Mouse (Mus musculus): ENCODE results near the gene Sumo2.
"Not testable (repeated sequence)": the region's sequence is repeated elsewhere in the genome, so short reads cannot be mapped to it uniquely, and the experiment has no call there.

The Sumo2 gene

DNA sequence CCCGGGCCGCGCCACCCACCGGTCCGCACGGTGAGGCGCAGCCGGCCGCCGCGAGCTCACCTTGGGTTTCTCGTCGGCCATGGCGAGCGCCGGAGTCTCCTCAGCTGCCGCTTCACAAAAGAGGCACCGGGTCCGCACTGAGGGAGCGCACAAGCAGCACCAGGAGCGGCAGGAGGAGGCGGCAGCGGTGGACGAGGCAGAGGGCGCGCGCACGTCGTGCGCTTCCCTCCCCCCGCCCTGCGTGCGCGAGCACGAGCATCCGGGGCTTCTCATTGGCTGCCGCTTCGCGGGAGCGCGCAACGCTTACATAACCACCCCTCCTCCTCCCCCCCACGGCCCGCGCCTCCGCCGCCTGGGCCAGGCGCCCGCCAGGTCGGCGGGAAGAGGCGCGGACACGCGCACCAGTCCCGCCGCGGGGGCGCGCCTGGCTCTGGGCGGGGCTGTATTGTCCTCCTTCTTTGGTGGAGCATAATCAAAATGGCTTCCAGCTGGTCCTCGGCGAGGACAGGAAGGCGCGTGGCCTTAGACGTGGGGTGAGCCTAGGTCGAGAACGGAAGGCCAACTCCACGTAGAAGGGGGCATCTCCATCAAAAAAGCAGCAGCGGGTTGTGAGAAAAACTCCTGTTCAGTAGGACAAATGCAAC lies at the start of gene Sumo2:
Sumo2 (minus strand) TSS at position 239 of the 644 bp plus-strand sequence.
- DNase-seq: peak; percentile 98

DNA sequence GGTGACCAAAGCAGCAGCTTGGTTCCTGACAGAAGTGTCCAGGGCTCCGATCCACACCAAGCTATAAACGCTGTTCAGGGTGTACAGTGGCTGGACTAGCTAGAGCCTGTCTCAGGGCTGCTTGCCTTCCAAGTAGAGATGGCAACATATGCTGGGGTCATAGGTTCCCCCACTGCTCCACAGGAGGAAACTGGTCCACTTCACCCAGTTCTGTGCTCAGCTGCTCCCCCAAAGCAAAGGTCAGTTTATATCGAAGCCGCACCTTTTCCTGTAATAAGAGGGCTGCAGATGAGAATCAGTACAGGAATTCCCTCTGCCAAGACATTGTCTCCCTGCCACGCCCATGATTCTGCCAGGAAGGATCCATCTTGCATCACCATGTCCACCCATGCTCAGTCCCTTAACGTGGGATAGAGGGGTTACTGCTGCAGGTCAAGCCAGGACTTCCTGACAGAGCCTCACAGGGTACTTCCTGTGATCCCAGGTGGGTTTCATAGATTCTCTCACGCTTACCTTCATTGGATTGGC lies 49.6 kb upstream of the Sumo2 start:
- DNase-seq: peak; percentile 57

DNA sequence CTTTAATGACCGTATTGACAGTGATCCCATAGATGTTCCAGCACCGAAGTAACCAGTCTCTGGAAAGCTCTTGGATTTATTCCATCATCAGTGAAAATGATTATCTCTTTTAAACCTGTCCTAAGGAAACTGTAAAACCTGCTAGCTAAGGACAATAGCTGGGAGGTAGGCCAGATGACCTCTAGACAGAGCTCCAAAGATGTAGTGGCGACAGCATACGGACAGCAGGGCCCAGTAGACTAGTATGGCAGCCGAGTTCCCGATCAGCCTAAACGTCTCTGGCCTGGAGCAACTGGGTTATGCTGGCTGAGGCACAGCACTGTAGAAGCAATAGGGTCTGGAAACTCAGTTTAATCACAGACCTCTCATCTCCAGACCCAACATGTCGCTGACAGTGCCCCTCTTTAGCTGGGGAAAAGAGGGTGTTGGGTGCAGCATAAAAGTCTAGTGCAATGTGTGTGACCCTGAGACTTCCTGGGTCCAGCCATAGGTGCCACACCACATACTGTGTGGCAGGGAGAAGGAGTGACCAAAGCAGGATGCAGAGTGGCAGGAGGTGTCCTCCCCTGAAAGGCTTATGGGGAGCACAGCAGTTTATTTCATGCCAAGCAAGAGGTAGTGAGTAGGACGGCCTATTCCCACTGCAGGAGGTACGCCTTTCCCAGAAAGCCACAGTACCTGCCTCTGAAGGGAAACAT lies 48.4 kb upstream of the Sumo2 start:
- no peak for DNase-seq

DNA sequence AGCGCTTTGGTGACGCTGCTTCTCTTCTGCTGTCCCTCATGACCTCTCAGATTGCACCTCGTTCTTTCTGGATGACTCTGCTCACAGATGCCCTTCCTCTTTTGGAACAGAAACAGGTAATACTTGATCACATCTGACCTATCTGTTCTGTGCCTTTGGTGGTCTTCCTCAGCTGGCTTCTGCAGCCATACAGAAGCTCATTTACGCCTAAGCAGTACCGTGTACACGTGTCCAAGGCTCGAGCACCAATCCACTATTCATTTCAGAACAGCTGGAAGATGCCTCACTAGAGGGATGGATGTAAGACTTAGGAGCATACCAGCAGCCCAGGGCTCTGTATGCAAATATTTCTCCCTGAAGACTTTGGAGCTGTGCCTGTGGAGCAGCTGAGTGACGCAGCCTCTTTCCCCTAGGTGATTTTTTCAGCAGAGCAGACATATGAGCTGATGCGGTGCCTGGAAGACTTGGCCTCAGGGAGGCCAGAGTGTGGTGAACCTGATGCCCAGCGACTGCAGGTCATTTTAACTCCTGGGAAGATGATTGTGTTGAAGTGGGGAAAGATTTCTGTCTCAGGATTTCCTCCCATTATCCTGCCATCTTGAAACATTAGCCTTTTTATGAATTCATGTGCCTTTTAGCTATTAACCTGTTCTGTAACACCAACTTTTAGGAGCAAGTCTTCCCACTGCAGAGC lies 47.0 kb upstream of the Sumo2 start:
- no peak for DNase-seq

DNA sequence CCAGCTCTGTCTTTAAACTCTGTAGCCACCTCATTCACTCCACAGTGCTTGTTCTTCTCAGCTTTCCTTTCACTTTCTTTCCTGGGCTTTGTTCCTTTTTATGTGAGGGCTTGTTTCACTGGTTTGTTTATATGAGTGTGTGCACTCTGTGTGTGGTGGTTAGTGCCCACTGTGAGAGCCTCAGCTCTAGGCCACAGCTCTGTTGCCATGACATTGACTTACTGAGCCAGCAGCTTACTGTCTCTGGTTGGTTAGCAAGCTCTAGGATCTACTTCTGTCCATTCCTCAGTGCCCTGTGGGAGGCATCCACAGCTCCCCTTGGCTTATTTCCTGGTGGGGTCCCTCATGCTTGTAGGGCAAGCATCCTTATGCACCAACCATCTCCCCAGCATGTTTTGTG lies 43.0 kb upstream of the Sumo2 start:
- DNase-seq: no peak

DNA sequence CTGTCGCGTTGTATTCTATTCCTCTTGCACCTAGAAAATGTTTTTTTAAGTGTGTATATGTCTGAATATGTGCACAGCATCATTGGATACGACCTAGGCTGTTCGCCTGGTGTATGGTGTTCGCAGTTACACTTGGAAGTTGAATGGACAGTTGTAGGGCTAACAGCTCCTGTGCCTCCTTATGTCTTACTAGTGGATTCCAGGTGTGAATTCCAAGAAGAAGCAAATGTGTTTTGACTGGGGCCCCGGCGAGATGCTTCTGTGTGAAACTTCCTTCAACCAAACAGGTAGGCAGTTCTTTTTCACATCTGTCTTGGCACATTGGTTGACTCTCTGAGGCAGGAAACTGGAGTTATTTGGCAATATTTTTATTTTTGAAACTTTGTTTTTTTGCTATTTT lies 28.9 kb upstream of the Sumo2 start:
- no peak for DNase-seq

DNA sequence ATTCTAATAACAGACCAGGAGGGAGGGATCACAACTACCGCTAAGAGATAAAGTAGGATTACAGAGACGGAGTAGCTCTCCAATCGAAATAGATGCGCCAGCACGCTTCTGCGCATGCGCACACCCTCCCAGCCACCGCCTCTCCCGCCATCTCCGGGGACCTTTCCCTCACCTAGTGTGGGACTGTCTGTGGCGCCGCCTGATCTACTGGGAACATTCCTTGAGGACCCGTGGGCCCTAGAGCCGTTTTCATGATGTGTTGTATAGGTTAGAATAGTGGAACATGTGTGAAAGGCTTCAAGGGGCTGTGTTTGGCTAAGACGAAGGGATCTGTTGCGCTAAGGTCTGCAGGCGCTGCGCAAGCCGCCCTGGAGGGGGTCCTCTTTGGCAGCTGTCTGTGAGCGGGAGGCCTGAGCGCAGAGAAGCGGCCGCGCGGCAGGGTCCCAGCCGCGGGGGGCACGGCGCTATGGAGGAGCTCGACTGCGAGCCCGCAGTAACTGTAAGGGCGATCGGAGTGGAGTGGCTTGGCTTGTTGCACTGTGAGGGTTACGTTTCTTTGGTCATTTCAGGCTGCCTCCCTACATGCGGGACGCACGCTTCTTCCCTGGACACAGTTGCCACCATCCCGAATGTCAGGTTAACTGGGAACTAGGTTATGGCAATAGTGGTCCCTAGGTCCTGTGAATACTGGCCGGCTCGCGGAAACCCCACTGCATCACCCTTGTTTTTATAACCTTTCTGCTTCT lies 28.2 kb upstream of the Sumo2 start, which contains the start of gene Nup85:
Nup85 (plus strand) TSS at position 371 of the 746 bp plus-strand sequence.
- DNase-seq: peak; percentile 98

DNA sequence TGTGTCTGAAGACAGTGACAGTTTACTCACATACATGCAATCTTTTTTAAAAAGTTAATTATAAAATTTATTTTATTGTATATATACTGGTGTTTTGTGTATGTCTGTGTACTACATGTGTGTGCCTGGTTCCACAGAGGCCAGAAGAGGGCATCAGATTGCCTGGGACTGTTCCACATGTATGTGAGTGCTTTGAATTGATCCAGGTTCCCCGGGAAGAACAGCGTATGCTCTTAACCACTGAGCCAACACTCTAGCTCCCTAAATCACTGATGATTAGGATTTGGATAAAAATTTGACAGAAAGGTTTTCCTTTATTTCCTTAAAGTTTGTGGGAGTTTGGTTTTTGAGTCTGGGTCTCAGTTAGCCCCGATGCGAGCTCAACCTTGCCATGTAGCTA lies 27.3 kb upstream of the Sumo2 start:
- DNase-seq: peak; percentile 28

DNA sequence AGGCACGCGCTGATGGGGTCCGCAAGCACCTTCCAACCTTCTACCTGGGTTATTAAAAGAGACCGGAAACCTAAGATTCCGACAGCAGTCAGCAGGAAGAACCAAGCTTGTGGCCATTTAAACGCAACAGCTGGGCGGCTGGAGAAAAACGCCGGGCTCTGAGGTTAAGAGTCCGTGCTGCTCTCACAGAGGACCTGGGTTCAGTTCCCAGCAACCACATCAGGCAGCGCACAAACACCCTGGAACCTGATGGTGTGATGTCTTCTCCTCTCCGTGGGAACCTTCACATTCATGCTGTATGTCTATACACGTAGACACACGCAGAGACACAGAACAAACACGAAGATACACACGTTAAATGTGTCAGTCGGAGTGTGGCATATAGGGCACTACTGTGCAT lies 19.6 kb upstream of the Sumo2 start:
- DNase-seq: no peak

DNA sequence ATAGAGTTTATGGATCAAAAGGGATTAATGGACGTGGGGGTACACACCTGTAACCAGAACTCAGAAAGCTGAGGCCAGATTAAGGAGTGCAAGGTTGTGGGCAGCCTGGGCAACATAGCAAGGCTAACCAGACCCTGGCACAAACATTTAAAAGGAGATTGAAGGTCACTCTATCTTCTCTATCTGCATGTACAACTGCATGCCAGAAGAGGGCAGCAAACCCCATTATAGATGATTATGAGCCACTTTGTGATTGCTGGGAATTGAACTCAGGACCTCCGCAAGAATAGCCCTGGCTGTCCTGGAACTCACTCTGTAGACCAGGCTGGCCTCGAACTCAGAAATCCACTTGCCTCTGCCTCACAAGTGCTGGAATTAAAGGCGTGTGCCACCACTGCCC lies 16.7 kb upstream of the Sumo2 start:
- DNase-seq: peak; percentile 57

DNA sequence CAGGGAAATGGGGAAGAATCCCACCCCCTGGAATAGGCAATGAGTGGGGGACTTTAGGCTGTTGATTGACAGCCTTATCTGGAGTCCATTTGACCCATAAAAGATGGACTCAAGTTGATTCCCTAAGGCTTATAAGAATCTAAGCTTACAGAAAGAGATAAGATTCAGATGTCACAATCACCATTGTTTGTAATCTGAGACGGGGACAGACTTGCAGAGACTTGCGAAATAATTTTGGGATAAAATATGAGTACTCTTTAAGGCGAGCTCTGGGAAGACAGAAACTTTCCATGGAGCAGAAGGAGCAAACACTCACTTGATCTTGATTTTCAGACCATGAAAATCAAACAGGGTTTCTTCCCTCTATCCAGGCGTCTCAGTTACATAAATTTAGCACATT lies 7.5 kb upstream of the Sumo2 start:
- no peak for DNase-seq

DNA sequence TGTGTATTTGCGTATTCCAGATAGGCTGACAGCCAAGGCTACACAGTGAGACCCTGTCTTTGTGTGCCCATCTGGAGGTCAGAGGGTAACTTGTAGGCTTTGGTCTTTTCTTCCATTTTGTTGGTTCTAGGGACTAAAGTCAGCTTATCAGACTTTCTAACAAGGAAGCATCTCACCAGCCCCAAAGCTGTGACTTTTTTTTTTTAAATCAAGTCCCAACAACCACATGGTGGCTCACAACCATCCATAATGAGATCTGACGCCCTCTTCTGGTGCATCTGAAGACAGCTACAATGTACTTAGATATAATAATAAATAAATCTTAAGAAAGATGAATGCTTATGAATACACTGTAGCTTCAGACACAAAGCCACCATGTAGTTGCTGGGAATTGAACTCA lies 2.0 kb upstream of the Sumo2 start:
- peak; percentile 33 for DNase-seq

DNA sequence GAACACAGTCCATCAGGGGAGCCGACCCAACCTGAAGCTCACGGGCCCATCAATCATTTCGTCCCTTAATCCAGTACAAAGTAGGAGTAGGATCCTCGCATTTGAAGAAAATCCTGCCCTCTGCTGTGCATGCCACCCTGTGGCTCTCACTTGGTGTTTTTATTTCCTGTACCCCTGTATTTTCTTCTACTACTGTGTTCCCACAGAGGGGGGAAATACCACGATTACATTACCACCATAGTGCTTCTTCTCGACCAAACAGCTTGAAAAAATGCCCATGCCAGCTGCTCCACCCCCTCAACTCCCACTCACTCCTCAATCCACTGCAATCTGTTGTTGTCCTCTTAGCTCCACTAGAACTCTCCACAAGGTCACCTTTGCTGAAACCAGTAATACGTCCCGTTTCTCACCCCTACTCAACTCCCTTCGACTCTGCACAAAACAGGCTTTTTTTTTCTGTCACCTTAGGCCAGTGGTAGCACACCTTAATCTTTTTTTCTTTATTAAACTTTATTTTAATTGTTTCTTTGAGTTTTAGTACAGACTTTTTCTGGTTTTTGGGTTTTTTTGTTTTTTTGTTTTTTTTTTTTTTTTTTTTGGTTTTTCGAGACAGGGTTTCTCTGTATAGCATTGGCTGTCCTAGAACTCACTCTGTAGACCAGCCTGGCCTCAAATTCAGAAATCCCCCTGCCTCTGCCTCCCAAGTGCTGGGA lies 936 bp upstream of the Sumo2 start:
- DNase-seq: no peak

DNA sequence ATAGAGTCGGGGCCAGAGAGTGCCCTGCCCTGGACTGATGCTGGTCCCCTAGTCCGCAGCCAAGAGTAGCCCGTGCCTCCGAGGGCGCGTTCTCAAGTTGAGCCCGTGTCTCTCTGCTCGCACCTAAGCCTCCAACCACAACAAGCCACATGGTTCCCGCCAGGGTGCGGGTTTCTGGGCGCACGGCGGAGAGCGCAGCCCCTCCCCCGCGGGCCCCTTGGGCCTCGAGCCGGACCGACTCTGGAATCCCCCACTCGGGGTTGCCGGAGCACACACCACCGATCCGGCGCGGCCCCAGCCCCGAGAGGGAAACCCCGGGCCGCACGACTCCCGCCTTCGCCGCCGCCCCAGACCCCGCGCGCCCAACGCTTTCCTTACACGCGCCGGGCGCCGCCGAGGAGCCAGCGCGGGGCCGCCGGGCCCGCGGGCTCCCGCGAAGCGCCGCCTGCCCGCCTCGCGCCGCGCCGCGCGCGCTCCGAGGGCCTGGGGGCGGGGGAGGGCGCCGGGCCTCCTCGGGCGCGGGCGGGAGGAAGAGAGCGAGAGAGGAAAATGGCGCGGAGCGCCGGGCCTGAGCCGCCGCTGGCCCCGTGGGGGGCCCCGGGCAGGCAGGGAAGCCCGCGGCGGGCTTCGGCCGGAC lies 557 bp downstream of the Sumo2 start:
- DNase-seq: peak; percentile 53

DNA sequence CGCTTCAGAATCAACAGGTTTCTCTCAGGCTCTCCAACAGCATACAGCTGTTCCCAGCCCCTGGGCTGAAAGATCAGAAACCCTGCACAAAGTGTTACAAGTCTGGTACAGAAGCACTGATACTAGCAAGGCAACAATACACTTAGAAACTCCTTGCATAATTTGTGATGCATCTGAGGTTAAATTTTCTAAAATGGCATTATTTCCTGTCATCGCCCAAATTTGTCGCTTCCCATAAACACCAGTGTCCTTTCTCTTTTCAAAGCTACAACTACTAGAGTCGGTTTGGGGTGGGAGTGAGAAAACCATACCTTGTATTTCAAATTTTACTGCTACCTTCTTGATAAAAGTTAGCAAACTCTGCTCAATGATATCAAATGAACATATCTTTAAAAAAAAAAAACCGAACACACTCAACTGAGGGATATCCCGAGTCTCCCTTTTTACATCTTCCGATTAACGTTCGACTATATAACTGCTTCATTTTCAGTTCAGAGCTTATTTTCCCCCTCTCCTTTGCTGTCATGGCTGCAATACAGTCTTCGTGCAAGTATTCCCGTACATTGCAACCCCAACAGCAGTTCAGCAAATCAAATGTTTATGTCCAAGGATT lies 1.2 kb downstream of the Sumo2 start:
- DNase-seq: no peak

DNA sequence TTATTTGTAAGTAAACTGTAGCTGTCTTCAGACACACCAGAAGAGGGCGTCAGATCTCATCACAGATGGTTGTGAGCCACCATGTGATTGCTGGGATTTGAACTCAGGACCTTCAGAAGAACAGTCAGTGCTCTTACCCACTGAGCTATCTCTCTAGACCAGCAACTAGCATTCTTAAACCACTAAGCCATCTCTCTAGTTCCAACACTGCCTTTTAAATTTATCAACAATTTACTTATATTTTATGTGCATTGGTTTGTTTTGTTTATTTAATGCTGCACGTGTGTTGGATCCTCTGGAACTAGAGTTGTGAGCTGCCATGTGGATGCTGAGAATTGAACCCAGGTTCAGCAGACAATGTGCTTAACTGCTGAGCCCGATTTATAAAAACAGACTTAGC lies 9.6 kb downstream of the Sumo2 start:
- DNase-seq: not testable (repeated sequence)

DNA sequence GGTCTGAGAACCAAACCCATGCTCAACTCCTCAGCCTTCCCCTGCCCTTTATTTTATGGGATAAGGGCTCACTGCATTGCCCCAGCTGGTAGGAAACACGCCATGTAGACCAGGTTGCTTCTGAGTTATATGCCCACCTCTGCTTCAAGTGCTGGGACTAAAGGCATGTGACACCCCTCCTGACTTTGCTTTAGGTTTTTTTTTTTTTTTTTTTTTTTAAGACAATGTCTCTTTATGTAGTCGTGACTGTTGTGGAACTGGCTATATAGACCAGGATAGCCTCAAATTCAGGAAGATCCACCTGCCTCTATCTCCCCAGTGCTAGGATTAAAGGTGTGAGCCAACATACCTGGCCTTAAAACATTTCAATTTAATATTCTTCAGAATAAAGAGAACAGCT lies 13.4 kb downstream of the Sumo2 start:
- no peak for DNase-seq

DNA sequence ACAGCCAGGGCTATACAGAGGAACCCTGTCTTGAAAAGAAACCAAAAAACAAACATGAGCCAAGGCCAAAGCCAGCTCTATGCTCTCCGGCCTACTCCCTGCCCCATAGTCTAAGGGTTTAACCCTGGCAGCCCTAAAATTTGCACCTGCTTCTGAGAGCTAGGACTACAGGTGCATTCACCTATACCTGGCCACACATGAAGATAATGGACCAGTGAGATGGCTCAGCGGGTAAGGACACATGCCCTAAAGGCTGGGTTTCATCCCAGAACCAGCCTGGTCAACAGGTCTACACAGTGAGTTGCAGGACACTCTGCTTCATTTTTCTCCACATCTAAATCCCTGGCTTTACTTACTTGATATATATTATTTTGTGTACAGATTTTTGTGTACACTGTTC lies 13.8 kb downstream of the Sumo2 start:
- DNase-seq: no peak

DNA sequence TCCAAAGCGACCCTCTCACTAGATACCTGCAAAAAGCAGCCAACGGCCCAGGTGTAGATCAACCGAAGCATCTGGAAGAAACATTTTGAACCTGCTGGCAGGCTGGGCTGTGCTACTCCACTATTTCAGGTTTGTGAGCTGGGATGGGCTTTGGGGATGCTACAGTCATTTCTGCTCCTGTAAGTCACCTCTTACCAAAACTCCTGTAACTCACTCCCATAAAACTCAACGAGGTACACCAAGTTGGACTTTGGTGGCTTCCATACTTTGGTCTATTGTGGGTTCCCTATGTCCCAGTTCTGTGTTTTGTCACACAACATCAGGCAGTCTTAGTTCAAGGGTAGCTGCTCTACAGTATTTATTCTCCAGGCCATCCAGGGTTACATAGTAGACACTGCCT lies 15.0 kb downstream of the Sumo2 start:
- no peak for DNase-seq

DNA sequence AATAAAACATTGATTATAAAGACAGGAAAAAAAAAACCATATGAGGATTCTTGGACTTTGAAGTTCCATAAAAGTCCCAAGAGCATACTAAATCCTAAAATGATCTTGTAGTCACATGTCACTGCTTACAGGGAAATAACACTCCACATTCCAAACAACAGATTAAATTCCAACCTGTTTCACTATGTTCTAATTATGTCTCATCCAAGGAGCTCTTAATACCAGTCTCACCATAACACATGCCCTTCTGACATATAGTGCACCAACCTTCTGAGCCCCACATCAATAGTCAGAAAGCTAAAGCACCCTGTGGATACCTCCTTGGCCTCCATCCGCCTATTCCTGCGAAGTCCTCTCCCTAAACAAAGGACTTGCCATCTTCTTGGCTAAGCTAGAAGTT lies 15.9 kb downstream of the Sumo2 start:
- DNase-seq: no peak

DNA sequence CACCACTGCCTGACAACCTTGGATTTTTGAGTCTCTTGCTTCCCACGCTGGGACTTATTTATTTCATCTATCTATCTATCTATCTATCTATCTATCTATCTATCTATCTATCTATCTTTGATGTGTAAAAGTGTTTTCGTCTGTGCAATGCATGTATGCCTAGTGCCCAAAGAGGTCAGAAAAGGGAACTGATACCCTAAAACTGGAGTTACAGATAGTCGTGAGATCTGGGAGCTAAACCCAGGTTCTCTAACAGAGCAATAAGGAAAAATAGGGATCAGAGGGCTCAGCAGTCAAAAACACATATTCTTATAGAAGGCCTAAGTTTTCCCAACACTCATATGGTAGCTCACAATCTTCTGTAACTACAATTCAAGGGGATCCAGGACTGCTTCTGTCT lies 16.5 kb downstream of the Sumo2 start:
- no peak for DNase-seq

DNA sequence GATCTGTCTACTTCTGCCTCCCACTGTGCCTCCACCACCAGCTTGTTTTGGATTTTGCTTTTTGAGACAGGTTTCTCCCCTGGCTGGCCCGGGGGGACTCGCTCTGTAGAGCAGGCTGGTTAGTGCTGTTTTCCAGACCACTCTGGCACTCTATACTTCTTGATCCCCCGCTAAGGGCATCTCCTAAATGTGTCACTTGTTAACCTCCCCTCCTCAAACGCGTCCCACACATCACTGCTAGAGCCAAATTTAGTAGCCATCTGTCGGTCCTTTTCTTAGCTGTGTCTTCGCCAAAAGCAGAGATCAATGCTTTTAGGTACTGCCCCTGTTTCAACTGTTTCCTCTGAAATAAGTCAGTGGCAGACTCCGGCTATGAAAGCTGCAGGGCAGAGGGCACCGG lies 17.4 kb downstream of the Sumo2 start:
- DNase-seq: no peak

Data from lung, postnatal 36 days (tissue).